Mouse (Mus musculus) testis, adult 2 months (tissue): ENCODE results near the gene Npas1. TPM values are rescaled to one million over a fixed set of nuclear protein-coding genes. Genes with fewer than 3 reads are reported as not detected.

Experiments
- H3K27ac ChIP-seq: fragments of 200-500 bp; 2 replicates; pipeline ENCODE4 v1.5.1; 2012; ENCODE audit warnings: low read depth, low read length; ENCODE audit not compliant: control insufficient read depth, insufficient read depth
- H3K27me3 ChIP-seq: fragments of 200-500 bp; 2 replicates; pipeline ENCODE4 v1.6.1; 2012; ENCODE audit warnings: mild to moderate bottlenecking, low read length, moderate library complexity; ENCODE audit not compliant: control insufficient read depth, insufficient read depth
- H3K36me3 ChIP-seq: fragments of 200-500 bp; 2 replicates; pipeline ENCODE4 v1.6.1; 2012; ENCODE audit warnings: mild to moderate bottlenecking, low read length; ENCODE audit not compliant: control insufficient read depth, insufficient read depth
- H3K4me1 ChIP-seq: fragments of 200-500 bp; 2 replicates; pipeline ENCODE4 v1.6.1; 2012; ENCODE audit warnings: low read length; ENCODE audit not compliant: control insufficient read depth, insufficient read depth
- H3K4me3 ChIP-seq: fragments of 200-500 bp; 2 replicates; pipeline ENCODE4 v1.5.1; 2012; ENCODE audit warnings: low read depth, mild to moderate bottlenecking, low read length, moderate library complexity, mixed read lengths; ENCODE audit not compliant: control insufficient read depth
- CTCF ChIP-seq: fragments of 200-500 bp; IDR thresholded peaks from 2 replicates; pipeline ENCODE4 v1.5.1; 2012; ENCODE audit warnings: low read depth, mild to moderate bottlenecking, inconsistent platforms, low read length, moderate library complexity; ENCODE audit not compliant: control insufficient read depth, insufficient read depth, insufficient replicate concordance
- POLR2A ChIP-seq: fragments of 200-500 bp; IDR thresholded peaks from 2 replicates; pipeline ENCODE4 v1.6.1; 2012; ENCODE audit warnings: low read depth, mild to moderate bottlenecking, inconsistent platforms, low read length, moderate library complexity; ENCODE audit not compliant: control insufficient read depth
- polyA plus RNA-seq: library from polyadenylated mRNA; depleted of rRNA; stranded (reverse); fragments of >200 nt; gene quantifications from 2 replicates; pipeline ENCODE4 v1.2.3, GENCODE M21; 2012; rRNA removed

Gene Npas1
- polyA plus RNA-seq, 1 experiment: 0.72 TPM

DNA sequence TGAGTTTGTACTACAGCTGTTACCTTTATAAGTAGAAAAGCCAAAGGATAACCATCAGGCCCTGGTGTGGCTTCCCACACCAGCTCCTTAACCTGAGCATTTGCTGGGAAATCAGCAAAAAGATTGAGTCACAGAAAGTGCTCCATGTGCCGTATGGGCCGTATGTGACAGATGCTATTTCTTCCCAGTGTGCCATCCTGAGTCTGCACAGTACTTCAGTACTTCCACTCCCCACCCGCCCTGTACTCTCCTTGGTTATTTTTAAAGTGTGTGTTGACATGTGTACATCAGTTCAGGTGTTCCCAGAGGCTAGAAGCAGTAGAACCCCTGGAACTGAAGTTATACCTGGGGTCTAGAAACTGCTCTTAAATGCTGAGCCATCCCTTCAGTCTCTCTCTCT lies 70.5 kb downstream of the Npas1 start:
- no peaks in the 10 kb centered on the region for H3K27me3 ChIP-seq
- no peak overlapping the region for H3K27ac ChIP-seq
- TF ChIP-seq POLR2A (no peak), CTCF (no peak)
- H3K36me3 ChIP-seq: no peaks in the 10 kb centered on the region; the same call in none of the 2 replicates
- H3K4me3 ChIP-seq: no peak overlapping the region
- H3K4me1 ChIP-seq: peaks cover 18% of the 10 kb centered on the region

Other genes starting within 250 kb of the Npas1 start
- gene C5ar2, start 233.6 kb downstream of the Npas1 start, polyA plus RNA-seq: 0.02 and 0.07 TPM in 2 replicates
- 0.53 and 0.65 TPM in 2 replicates for gene C5ar1, start 218.2 kb downstream of the Npas1 start, polyA plus RNA-seq
- gene Inafm1, start 204.1 kb downstream of the Npas1 start, polyA plus RNA-seq: 19.5 and 22.5 TPM in 2 replicates
- 46.0 and 47.1 TPM in 2 replicates for gene Ccdc9, start 190.9 kb downstream of the Npas1 start, polyA plus RNA-seq
- 4.0 and 6.1 TPM in 2 replicates for gene Bbc3, start 169.3 kb downstream of the Npas1 start, polyA plus RNA-seq
- gene Sae1, start 89.9 kb downstream of the Npas1 start, polyA plus RNA-seq: 53.7 and 61.4 TPM in 2 replicates
- gene Zc3h4, start 76.8 kb downstream of the Npas1 start, polyA plus RNA-seq: 14.4 and 17.2 TPM in 2 replicates
- gene Tmem160, start 24.9 kb downstream of the Npas1 start, polyA plus RNA-seq: 3.5 and 5.6 TPM in 2 replicates
- gene Arhgap35, start 137.3 kb upstream of the Npas1 start, polyA plus RNA-seq: 21.7 and 22.4 TPM in 2 replicates
- gene Ceacam15, start 198.0 kb upstream of the Npas1 start, polyA plus RNA-seq: 0.10 TPM in 1 of 2 replicates, not detected in the other
- gene Ceacam9, start 244.2 kb upstream of the Npas1 start, polyA plus RNA-seq: not detected in 2 replicates